Mouse (Mus musculus) Muller cell, postnatal 12 days (primary cell): ENCODE data around the gene Urgcp.

Source experiments
- DNase-seq: peaks from one replicate; pipeline ENCODE4 v3.0.0-alpha.2; 2015; ENCODE audit errors: inconsistent ontology term

The Urgcp gene

DNA sequence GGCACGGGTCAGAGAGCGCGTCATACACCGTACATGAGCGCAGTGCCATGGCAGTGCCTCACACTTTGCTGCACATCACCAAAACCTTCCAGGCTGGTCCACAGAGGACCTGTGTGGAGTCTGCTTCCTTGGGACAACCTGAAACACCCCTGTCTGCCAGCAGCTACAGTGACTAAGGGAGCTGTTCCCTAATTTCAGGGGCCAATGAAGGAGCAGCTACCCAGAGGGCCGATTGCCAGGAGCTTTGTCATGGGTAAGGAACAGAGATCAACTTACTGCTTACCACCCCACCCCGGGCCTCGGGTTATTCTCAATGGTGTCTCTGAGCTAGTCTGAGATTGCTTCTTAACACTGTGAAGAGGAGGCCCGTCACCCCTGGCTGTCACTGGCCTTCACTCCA, 47.0 kb downstream of the Urgcp start:
- DNase-seq = no peak

- DNase-seq = peak; percentile 97
These were observed 54.4 kb downstream of the Urgcp start for GRCm38 (mm10) chr11:5707530-5708353.

DNA sequence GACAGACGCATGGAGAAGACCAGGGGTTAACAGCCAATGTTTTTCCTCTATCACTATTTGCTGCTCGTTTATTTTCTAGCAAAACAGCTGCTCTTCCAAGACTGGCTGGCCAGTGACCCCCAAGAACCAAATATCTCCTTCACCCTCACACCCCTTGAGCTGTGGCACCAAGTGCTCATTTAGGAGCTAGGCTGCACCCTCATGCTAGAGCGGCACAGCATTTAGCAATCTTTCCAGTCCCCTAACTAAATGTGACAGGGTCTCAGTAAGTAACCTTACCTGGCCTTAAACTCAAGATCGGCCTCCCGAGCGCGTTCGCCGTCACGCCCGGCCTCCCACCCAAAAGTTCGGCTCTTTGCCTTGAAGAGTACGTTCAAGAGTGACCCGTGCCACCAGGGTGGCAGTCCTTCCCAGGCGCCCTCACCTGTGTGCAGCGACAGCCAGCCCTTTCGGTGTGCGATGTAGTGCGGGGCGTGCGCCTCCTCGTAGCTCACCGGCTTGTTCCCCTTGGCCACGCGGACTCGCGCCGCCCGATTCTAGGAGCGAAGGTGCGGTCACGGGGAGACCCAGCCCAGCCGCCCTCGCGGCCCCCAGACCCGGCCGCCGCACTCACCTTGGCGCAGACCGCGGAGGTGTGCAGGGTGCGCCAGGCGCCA, 55.2 kb downstream of the Urgcp start:
- DNase-seq = no peak

GRCm38 (mm10) chr11:5705972-5706371, 56.2 kb downstream of the Urgcp start:
- no peak for DNase-seq

GRCm38 (mm10) chr11:5703341-5703740, 58.8 kb downstream of the Urgcp start:
- no peak for DNase-seq

- no peak for DNase-seq
These were observed 59.2 kb downstream of the Urgcp start for GRCm38 (mm10) chr11:5702957-5703332.

- no peak for DNase-seq
These were observed 59.8 kb downstream of the Urgcp start for GRCm38 (mm10) chr11:5702271-5702956.

GRCm38 (mm10) chr11:5701821-5702220, 60.4 kb downstream of the Urgcp start:
- no peak for DNase-seq

DNA sequence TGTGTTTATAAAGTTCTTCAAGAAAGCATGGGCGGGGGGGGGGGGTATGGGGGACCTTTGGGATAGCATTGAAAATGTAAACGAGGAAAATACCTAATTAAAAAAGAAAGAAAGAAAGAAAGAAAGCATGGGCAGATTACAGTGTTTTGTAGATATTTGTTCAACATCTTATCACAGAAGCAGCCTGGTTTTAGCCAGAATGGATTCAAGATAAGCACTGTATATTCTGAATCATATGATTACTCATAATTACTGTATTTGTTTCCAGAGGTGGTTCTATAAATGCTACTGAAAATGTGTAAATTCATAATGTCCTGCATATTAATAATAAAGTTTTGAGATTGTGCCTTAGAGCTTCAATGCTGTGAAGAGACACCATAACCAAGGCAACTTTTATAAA, 60.9 kb downstream of the Urgcp start:
- no peak for DNase-seq

DNA sequence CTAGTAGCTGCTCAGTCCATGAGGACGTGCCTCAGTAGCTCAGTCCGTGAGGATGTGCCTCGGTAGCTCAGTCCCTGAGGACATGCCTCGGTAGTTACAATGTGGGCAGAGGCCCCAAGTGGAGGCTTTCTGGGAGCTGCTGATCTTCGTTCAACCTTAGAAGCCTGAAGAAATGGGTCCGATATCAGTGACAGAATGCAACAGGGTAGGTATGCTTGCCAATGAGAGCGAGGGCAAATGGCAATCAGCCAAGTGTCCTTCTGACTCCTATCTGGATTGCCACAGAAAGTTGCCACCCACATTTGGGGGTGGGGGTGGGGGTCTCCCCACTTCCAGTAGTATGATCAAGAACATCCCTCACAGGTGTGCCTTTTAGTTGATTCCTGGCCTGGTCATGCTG, 61.4 kb downstream of the Urgcp start:
- DNase-seq = no peak

- no peak for DNase-seq
These were observed 70.4 kb downstream of the Urgcp start for GRCm38 (mm10) chr11:5691775-5692174.

- DNase-seq = no peak
These were observed 77.9 kb downstream of the Urgcp start for GRCm38 (mm10) chr11:5684283-5684682.

- DNase-seq = no peak
These were observed 79.6 kb downstream of the Urgcp start for GRCm38 (mm10) chr11:5682541-5682940.
